Mouse (Mus musculus) forebrain, embryonic 10.5 days (tissue): ENCODE results near the gene Rnf8. TPM values are rescaled to one million over a fixed set of nuclear protein-coding genes. Genes with fewer than 3 reads are reported as not detected.

Experiments
- DNase-seq: peaks from one replicate; pipeline ENCODE4 v3.0.0-alpha.2; 2017; ENCODE audit warnings: low spot score; ENCODE audit errors: extremely low spot score
- H3K27ac ChIP-seq: fragments of 300-500 bp; sonication (generic); 2 replicates; pipeline ENCODE4 v1.5.1; 2016; ENCODE audit warnings: mild to moderate bottlenecking
- H3K27me3 ChIP-seq: fragments of 300-500 bp; sonication (generic); 2 replicates; pipeline ENCODE4 v1.6.1; 2016; ENCODE audit warnings: mild to moderate bottlenecking; ENCODE audit not compliant: poor library complexity, severe bottlenecking
- H3K36me3 ChIP-seq: fragments of 300-500 bp; sonication (generic); replicated peaks from 2 replicates; pipeline ENCODE4 v1.6.1; 2016; ENCODE audit warnings: mild to moderate bottlenecking, moderate library complexity
- H3K4me1 ChIP-seq: fragments of 300-500 bp; sonication (generic); 2 replicates; pipeline ENCODE4 v1.6.1; 2016
- H3K4me3 ChIP-seq: fragments of 300-500 bp; sonication (generic); 2 replicates; pipeline ENCODE4 v1.5.1; 2016; ENCODE audit warnings: mild to moderate bottlenecking, moderate library complexity
- H3K9me3 ChIP-seq: fragments of 300-500 bp; sonication (generic); 2 replicates; pipeline ENCODE4 v1.6.1; 2016; ENCODE audit warnings: mild to moderate bottlenecking, moderate library complexity
- WGBS: fragments of 180-500 bp; shearing (Covaris S2); methylation state at CpG from one replicate; pipeline ENCODE4 v1.1.7; 2016; 5-methylcytosine and 5-hydroxymethylcytosine counted together
- polyA plus RNA-seq: library from polyadenylated mRNA; unstranded; fragments of >200 nt; fragmentation: Nextera tagmentation; extraction: Ambion mirVana; gene quantifications from 2 replicates; pipeline ENCODE4 v1.2.1, GENCODE M21; 2016

Rnf8 gene
- polyA plus RNA-seq, 1 experiment from 2014 or later: 124 TPM

DNA sequence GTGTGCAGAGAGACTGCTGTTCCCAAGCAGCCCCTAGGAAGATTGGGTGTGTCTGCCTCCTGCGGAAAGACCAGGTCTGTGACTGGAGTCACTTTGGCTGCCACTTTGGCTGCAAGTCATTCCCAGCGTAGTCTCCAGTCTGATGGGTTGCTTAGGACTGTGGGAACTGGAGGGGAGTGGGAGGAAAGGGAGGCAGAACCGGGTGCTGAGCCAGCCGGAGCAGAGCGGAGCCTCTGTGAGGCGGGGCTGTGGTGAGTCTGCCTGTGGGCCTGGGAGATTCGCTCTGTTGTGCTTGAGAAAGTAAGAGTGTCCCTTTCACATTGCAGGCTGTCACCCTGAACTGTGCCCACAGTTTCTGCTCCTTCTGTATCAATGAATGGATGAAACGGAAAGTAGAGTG is 20.9 kb downstream of the Rnf8 start:
- peaks cover 99% of the 10 kb centered on the region for H3K36me3 ChIP-seq

DNA sequence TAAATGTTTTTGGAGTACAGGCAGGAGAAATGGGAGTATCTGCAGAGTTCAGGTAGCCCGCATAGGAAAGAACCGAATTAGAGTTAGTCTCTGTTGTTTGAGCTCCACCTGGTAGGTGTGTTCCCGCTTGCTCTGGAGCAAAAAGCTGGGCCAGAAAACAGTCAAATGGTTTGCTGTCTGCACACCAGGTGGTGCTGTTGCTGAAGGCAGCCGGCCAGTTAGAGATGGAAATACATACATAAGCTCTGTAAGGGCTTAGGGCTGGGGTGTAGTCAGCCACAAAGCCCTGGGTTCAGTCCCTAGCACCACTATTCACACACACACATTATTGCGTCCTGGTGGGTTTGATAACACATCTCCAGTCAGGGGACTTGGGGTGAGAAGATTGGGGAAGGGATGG is 21.5 kb downstream of the Rnf8 start:
- Histone ChIP-seq H3K4me1 (no peaks in the 10 kb centered on the region), H3K36me3 (peaks cover 99% of the 10 kb centered on the region), H3K27ac (no peak overlapping the region), H3K4me3 (no peak overlapping the region), H3K9me3 (no peaks in the 10 kb centered on the region), H3K27me3 (no peaks in the 10 kb centered on the region)
- DNase-seq: no peak
- 91% methylated on average over 5 of the region's 5 CpGs for WGBS

More for the DNA sequence above, 20.9 kb downstream of the Rnf8 start:
- Histone ChIP-seq H3K27me3 (no peaks in the 10 kb centered on the region), H3K4me3 (no peak overlapping the region), H3K4me1 (no peaks in the 10 kb centered on the region), H3K27ac (no peak overlapping the region), H3K9me3 (no peaks in the 10 kb centered on the region)
- WGBS: 90% methylated on average over 8 of the region's 8 CpGs
- no peak for DNase-seq

DNA sequence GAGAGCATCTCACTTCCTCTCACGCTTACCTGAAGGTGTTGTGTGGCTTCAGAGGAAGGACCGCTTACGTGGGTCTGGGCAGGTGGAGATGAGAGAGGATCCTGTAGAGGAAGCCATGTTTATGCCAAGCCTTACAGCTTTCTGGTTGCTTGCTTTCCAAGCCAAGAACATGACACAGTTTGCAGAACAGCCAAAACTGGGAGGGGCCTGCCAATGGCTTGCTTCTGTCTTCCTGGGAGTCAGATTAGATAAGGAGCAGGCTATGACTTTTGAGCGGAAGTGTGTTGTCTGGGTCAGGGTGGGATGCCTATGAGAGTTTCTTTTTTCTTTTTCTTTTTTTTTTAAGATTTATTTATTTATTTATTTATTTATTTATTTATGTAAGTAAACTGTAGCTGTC is 22.8 kb downstream of the Rnf8 start:
- Histone ChIP-seq H3K36me3 (peaks cover 99% of the 10 kb centered on the region), H3K27me3 (no peaks in the 10 kb centered on the region), H3K4me1 (no peaks in the 10 kb centered on the region), H3K9me3 (no peaks in the 10 kb centered on the region), H3K27ac (no peak overlapping the region), H3K4me3 (no peak overlapping the region)
- 96% methylated on average over 4 of the region's 4 CpGs for WGBS
- no peak for DNase-seq

DNA sequence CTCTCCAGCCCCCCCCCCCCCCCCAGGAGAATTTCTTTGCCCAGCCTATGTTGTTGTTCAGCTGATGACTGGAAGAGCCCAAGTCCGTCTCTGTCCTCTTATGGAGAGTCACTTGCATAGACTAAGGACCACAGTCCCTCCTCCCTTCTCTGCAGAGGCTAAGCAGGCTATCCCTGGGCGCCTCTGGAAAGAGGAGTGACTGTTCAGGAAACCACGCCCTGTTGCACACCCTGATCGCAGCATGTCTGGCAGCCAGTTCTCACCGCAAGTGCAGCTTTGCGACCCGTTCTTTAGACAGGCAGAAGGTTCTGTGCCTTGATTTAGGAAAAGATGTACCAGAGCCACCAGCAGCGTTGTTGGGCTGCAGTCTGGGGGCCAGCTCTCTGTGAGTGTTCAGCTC is 23.3 kb downstream of the Rnf8 start:
- no peaks in the 10 kb centered on the region for H3K9me3 ChIP-seq
- no peaks in the 10 kb centered on the region for H3K4me1 ChIP-seq
- H3K4me3 ChIP-seq: no peak overlapping the region
- H3K27ac ChIP-seq: no peak overlapping the region
- H3K36me3 ChIP-seq: peaks cover 99% of the 10 kb centered on the region
- DNase-seq: no peak
- WGBS: 86% methylated on average over 8 of the region's 8 CpGs
- H3K27me3 ChIP-seq: no peaks in the 10 kb centered on the region

DNA sequence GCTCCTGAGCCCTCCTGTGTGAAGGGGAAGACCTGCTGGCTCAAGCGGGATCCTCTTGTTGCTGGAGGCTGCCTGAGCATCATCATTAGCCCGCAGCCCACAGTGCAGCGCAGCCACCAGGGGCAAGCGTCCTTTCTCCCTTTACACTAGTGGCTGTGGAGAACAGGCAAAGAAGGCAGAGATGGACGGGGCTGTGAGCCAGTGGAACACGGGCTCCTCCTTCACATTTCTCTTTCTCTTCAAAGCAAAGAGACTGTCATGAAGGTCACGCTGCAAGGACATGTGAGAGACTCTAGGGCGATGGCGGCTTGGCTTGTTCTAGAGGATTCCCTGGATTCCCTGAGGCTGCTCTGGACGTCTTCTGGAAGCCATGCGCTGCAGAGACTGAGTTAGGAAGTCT is 26.4 kb downstream of the Rnf8 start:
- Histone ChIP-seq H3K36me3 (peaks cover 81% of the 10 kb centered on the region), H3K4me3 (no peak overlapping the region), H3K9me3 (no peaks in the 10 kb centered on the region), H3K27ac (no peak overlapping the region), H3K4me1 (0 out of 2 replicates have a peak, but pooled peaks cover 4% of the 10 kb centered on the region), H3K27me3 (no peaks in the 10 kb centered on the region)
- WGBS: 94% methylated on average over 11 of the region's 11 CpGs
- no peak for DNase-seq

DNA sequence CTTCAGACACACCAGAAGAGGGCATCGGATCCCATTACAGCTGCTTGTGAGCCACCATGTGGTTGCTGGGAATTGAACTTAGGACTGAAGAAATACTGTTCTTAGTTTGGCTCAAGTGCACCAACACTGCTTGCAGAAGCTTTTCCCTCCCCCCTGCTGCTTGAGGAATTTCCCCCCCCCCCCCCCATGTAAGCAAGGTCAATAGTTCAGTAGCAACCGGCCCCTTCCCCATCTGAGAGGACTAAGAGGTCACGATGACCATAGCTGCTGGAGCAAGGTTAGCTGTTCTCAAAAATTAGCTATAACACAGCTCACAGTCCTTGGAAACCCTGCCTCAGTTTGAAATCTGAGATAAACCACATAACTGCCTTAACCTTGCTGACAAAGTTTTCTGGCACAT is 27.6 kb downstream of the Rnf8 start:
- no peaks in the 10 kb centered on the region for H3K27me3 ChIP-seq
- no peak for DNase-seq
- H3K9me3 ChIP-seq: no peaks in the 10 kb centered on the region
- 0 out of 2 replicates have a peak, but pooled peaks cover 5% of the 10 kb centered on the region for H3K4me1 ChIP-seq
- H3K27ac ChIP-seq: no peak overlapping the region
- no peak overlapping the region for H3K4me3 ChIP-seq
- peaks cover 78% of the 10 kb centered on the region for H3K36me3 ChIP-seq
- 68% methylated on average over 3 of the region's 3 CpGs for WGBS

DNA sequence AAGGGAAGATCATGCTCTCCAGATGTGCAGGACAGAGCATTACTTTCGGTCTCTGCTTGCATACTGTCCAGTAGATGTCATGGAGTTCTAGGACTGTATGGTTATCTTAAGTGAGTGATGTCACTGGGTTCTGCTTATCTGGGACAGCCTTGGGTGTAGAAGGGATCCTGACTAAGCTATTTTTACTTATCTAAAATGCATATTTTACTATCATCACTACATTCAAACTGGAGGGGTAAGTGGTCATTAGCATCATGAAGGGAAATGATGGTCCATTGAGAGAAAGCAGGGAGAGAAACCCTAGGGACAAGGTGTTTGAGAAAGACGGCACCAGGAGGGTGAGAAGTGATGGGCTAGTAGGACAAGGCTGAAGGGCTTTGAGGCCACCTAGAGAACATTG is 43.7 kb downstream of the Rnf8 start:
- Histone ChIP-seq H3K4me3 (no peak overlapping the region), H3K27me3 (no peaks in the 10 kb centered on the region), H3K4me1 (peaks cover 14% of the 10 kb centered on the region), H3K9me3 (no peaks in the 10 kb centered on the region), H3K27ac (no peak overlapping the region), H3K36me3 (peaks cover 6% of the 10 kb centered on the region)
- no peak for DNase-seq
- 82% methylated on average over 2 of the region's 2 CpGs for WGBS

DNA sequence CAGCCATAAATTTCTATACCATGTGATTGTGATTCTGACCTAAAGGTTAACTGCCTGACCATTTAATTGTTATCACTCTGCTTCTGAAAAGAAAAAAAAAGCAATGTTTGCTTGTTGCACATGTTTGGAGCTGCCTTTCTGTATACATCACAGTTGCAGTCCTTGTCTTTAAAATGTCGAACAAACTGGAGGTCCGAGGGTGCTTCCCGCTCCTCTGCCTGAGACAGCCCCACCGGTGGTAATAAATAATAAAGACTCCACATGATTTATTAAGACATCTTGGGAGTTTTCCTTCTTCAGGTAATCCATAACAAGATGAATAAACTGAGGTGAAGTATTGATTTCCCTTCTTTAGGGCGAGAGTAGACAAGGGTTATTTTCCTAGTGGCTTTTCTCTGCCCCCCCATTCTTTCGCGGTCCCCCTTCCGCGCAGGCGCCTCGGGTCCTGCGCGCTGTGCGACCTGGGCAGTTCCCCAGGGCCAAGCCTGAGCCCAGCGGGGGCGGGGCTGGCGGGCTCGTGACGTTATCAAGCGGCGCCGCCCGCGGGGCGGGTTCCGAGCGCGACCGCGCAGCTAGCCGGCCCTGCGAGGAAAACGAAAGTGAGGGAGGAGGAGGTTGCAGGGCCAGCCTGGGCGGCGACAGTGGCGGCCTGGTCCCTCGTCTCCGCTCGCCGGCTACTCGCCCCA is 45.6 kb downstream of the Rnf8 start, which contains the start of gene Cmtr1:
Cmtr1 (plus strand) TSS at position 520 of the 686 bp plus-strand sequence.
- peak within 1 kb of the TSS; percentile 96 for H3K27ac ChIP-seq
- DNase-seq: peak; percentile 92
- no peaks in the 10 kb centered on the region for H3K27me3 ChIP-seq
- H3K4me1 ChIP-seq: peaks cover 14% of the 10 kb centered on the region
- WGBS: 2% methylated on average over 41 of the region's 41 CpGs
- H3K4me3 ChIP-seq: peak within 1 kb of the TSS; percentile 93
- H3K36me3 ChIP-seq: peaks cover 25% of the 10 kb centered on the region
- H3K9me3 ChIP-seq: no peaks in the 10 kb centered on the region

DNA sequence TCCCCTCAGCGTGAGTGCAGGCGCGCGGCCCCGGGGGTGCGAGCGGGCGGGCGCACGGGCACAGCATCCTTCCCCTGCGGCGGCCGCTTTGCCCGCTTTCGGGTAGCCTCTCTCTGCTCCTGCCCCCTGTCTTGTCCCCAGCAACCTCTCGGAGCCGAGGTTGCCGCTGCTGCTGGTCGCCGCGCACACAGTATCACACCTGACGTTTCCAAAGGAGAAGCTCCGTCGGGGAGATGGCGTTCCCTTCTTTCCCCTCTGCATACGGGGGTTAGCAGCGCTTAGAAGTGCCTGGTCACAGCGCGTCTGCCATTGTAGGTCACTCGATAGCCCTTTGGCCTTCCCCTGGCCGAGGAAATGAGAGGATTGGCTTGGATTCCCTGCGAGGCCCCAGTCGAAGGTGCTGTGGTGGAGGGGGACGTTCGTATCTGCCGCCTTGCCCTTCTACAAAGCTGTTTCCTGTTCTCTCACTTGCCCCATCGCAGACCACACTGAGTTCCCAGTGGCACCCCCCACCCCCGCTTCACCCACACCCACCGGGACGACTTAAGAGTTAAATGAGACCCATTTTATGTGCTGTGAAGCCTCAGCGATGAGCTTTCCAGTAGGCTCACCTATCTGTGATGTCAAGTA is 46.3 kb downstream of the Rnf8 start:
- H3K27ac ChIP-seq: peak overlapping the region; percentile 96
- peaks cover 31% of the 10 kb centered on the region for H3K36me3 ChIP-seq
- WGBS: 1% methylated on average over 41 of the region's 41 CpGs
- no peaks in the 10 kb centered on the region for H3K9me3 ChIP-seq
- H3K4me3 ChIP-seq: peak overlapping the region; percentile 93
- H3K4me1 ChIP-seq: peaks cover 14% of the 10 kb centered on the region
- no peaks in the 10 kb centered on the region for H3K27me3 ChIP-seq
- no peak for DNase-seq

DNA sequence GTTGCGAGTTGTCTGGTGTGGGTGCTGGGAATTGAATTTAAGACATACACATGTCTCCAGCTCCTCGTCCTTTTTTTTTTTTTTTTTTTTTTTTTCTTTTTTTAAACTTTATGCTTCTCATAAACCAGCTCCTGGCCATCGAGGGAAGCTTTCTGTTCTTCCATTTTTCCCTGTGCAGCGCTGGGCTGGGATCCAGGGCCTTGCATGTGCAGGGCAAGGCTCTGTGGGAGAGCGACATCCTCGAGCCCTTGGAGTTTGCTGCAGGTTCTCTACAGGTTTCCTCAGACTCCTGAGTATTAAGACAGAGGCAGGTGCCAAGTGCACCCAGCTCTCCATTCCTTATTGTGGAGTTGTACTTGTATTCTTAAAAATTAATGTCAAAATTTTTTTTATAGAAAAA is 47.6 kb downstream of the Rnf8 start:
- H3K36me3 ChIP-seq: peaks cover 44% of the 10 kb centered on the region
- peaks cover 14% of the 10 kb centered on the region for H3K4me1 ChIP-seq
- H3K27ac ChIP-seq: no peak overlapping the region
- H3K4me3 ChIP-seq: no peak overlapping the region
- 94% methylated on average over 6 of the region's 6 CpGs for WGBS
- DNase-seq: no peak
- no peaks in the 10 kb centered on the region for H3K27me3 ChIP-seq
- H3K9me3 ChIP-seq: no peaks in the 10 kb centered on the region

DNA sequence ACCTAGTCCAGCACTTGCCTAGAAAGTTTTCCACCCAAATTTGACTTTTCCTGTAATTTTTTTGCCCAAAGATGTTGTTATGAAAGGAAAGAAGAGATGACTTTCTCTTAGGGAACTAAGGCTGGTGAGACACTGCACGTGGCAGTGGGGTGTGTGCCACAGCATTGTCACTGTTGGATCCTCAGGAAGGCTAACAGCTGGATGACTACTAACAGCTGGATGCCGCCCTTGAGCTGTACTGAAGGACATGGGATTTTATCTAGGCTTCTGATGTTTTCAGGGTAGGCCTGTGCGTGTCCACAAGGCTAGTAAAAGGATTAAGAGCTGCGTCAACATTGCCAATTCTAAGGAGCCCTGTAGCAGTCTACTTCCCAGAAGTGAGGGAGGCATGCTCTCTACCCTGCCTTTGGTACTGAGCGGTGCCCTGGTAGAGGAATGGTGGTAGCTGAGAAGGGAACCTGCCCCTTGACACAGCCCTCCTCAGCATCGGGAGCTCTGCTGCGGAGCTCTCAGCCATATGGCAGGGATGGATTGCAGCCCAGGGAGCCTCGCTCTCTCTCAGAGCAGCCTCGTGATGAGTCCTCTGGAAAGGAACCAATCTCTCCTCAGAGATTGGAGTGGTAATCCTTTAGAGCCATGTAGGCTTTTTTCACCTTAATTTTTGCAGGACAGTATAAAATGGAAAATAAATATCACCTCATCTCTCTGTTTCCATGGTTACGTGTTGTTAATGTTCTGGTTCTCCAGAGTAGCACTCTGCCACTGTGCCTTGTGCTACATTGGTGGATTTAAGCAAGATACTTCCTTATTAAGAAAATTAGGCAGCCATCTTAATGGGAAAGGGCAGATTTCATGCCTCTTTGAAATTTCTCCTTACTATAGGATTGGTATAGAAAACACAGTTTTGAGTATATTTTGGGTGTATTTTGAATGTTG is 53.7 kb downstream of the Rnf8 start:
- no peak overlapping the region for H3K4me3 ChIP-seq
- H3K36me3 ChIP-seq: peaks cover 93% of the 10 kb centered on the region
- H3K4me1 ChIP-seq: no peaks in the 10 kb centered on the region
- no peaks in the 10 kb centered on the region for H3K27me3 ChIP-seq
- WGBS: 89% methylated on average over 10 of the region's 10 CpGs
- DNase-seq: no peak
- no peak overlapping the region for H3K27ac ChIP-seq
- no peaks in the 10 kb centered on the region for H3K9me3 ChIP-seq

DNA sequence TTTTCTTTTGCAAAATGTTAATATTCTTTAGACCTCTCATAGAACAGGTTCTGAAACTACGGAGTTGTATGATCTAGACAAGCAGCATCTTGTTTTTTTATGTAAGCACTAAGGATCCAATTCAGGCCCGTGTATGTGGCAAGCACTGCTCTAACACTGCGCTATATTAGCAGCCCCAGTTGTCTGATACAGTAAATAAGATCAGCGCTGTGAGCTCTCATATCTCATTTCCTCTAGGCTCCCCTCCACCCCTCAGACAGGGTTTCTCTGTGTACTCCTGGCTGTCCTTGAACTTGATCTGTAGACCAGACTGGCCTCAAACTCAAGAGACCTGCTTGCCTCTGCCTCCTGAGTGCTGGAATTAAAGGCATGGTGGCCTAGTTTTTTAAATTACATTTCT is 54.4 kb downstream of the Rnf8 start:
- Histone ChIP-seq H3K4me1 (no peaks in the 10 kb centered on the region), H3K4me3 (no peak overlapping the region), H3K36me3 (peaks cover 93% of the 10 kb centered on the region), H3K9me3 (no peaks in the 10 kb centered on the region), H3K27me3 (no peaks in the 10 kb centered on the region), H3K27ac (no peak overlapping the region)
- 95% methylated on average over 4 of the region's 4 CpGs for WGBS
- no peak for DNase-seq

DNA sequence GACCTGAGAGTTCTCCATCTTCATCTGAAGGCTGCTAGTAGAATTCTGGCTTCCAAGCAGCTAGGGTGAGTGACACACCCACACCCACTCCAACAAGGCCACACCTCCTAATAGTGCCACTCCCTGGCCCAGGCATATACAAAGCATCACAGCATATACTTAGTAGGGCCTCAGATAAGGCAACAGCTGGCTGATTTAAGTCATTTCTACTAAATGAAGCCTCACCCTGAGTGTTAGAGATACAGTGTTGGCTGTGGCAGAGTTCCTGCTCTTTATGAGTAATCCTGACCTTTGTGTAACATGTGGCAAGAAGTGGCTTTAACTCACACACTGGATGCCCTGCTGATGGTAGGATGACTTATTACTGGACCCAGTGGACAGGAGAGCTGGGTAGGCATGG is 55.3 kb downstream of the Rnf8 start:
- Histone ChIP-seq H3K36me3 (peaks cover 93% of the 10 kb centered on the region), H3K4me1 (no peaks in the 10 kb centered on the region), H3K27ac (no peak overlapping the region), H3K27me3 (no peaks in the 10 kb centered on the region), H3K4me3 (no peak overlapping the region), H3K9me3 (no peaks in the 10 kb centered on the region)
- no peak for DNase-seq
